Mouse (Mus musculus) testis, adult 2 months (tissue): ENCODE results near the gene Shld1. TPM values are rescaled to one million over a fixed set of nuclear protein-coding genes. Genes with fewer than 3 reads are reported as not detected.

ENCODE experiments used
- H3K27ac ChIP-seq: fragments of 200-500 bp; 2 replicates; pipeline ENCODE4 v1.5.1; 2012; ENCODE audit warnings: low read depth, low read length; ENCODE audit not compliant: control insufficient read depth, insufficient read depth
- H3K27me3 ChIP-seq: fragments of 200-500 bp; 2 replicates; pipeline ENCODE4 v1.6.1; 2012; ENCODE audit warnings: mild to moderate bottlenecking, low read length, moderate library complexity; ENCODE audit not compliant: control insufficient read depth, insufficient read depth
- H3K36me3 ChIP-seq: fragments of 200-500 bp; 2 replicates; pipeline ENCODE4 v1.6.1; 2012; ENCODE audit warnings: mild to moderate bottlenecking, low read length; ENCODE audit not compliant: control insufficient read depth, insufficient read depth
- H3K4me1 ChIP-seq: fragments of 200-500 bp; 2 replicates; pipeline ENCODE4 v1.6.1; 2012; ENCODE audit warnings: low read length; ENCODE audit not compliant: control insufficient read depth, insufficient read depth
- H3K4me3 ChIP-seq: fragments of 200-500 bp; 2 replicates; pipeline ENCODE4 v1.5.1; 2012; ENCODE audit warnings: low read depth, mild to moderate bottlenecking, low read length, moderate library complexity, mixed read lengths; ENCODE audit not compliant: control insufficient read depth
- CTCF ChIP-seq: fragments of 200-500 bp; IDR thresholded peaks from 2 replicates; pipeline ENCODE4 v1.5.1; 2012; ENCODE audit warnings: low read depth, mild to moderate bottlenecking, inconsistent platforms, low read length, moderate library complexity; ENCODE audit not compliant: control insufficient read depth, insufficient read depth, insufficient replicate concordance
- POLR2A ChIP-seq: fragments of 200-500 bp; IDR thresholded peaks from 2 replicates; pipeline ENCODE4 v1.6.1; 2012; ENCODE audit warnings: low read depth, mild to moderate bottlenecking, inconsistent platforms, low read length, moderate library complexity; ENCODE audit not compliant: control insufficient read depth
- polyA plus RNA-seq: library from polyadenylated mRNA; depleted of rRNA; stranded (reverse); fragments of >200 nt; gene quantifications from 2 replicates; pipeline ENCODE4 v1.2.3, GENCODE M21; 2012

Gene Shld1
- polyA plus RNA-seq, 1 experiment: 2.7 TPM

DNA sequence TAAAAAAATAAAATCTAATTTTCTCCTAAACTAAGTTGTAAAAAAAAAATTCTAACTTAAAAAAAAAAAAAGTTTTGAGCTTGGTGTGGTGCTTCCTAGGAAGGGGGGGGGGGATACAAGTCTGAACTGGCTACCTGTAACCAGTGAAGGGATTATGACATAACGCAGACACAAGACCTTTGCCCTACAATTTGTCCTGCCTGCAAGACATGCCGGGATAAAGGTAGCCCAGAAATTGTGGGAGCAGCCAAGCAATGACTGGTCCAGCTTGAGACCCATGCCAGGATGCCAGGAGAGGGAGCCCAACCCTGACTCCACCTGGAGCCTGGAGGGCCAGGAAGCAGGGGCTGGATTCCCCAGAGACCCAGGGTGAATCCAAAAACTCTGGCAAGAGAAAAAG is 36.2 kb upstream of the Shld1 start:
- TF ChIP-seq CTCF: no peak
- TF ChIP-seq POLR2A: no peak
- no peaks in the 10 kb centered on the region for H3K36me3 ChIP-seq
- no peak overlapping the region for H3K27ac ChIP-seq
- no peak overlapping the region for H3K4me3 ChIP-seq
- no peaks in the 10 kb centered on the region for H3K4me1 ChIP-seq
- no peaks in the 10 kb centered on the region for H3K27me3 ChIP-seq

DNA sequence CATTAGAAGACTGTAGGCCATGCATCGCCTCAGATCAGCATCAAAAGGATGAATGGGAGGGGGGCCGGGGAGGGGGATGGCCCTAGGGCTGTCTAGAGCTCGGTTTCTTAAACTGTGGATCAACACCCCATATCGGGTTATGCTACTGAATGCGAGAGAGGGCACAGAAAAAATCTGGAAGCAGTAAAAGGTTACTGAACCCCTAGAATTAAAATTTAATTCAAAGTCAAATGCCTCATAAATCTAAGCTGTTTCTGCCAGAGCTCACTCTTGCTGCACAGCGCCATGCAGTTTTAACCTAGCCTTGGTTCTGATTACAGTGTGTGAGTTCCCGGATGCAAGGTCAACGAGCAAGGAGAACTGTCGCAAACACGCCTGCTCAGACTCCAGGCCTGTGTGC is 34.3 kb upstream of the Shld1 start:
- Histone ChIP-seq H3K27ac (no peak overlapping the region), H3K4me3 (no peak overlapping the region), H3K27me3 (no peaks in the 10 kb centered on the region), H3K36me3 (no peaks in the 10 kb centered on the region), H3K4me1 (no peaks in the 10 kb centered on the region)
- no peak for TF ChIP-seq CTCF

DNA sequence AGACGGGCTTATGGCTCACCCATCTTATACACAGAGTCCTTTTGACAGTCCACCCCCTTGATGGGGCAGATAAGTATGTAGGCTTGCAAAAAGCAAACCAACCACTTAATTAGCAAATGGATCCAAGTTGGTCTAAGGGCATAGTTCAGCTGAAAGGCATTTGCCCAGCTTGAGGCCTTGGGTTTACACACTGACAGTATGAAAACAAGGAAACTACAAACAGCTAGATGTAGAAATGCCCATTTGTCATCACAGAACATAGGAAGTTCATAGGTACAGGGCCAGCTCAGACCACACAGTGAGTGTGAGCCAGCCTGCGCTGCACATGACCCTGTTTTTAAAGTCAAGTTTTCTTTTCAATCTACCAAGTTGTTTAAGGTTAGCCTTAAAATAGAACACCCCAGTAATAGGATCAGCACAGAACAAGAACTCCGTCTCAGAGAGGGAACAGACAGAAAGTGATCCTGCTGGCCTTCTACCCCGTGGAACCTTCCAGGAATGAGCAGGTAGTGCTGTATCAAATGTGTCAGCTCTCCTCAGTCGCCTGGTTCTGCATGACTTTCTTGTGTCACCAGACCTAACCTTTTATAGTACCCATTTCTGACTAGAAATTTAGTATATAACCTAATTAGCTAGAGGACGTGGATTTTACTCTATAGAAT is 31.8 kb upstream of the Shld1 start:
- no peak overlapping the region for H3K27ac ChIP-seq
- H3K27me3 ChIP-seq: no peaks in the 10 kb centered on the region
- no peaks in the 10 kb centered on the region for H3K4me1 ChIP-seq
- no peak for TF ChIP-seq CTCF
- H3K4me3 ChIP-seq: no peak overlapping the region
- no peaks in the 10 kb centered on the region for H3K36me3 ChIP-seq

- H3K27me3 ChIP-seq: no peaks in the 10 kb centered on the region
- H3K27ac ChIP-seq: no peak overlapping the region
- no peaks in the 10 kb centered on the region for H3K4me1 ChIP-seq
- H3K4me3 ChIP-seq: no peak overlapping the region
- no peaks in the 10 kb centered on the region for H3K36me3 ChIP-seq
- TF ChIP-seq POLR2A (no peak), CTCF (no peak)
Observed at GRCm38 (mm10) chr2:132657186-132657585, 29.5 kb upstream of the Shld1 start.

- Histone ChIP-seq H3K4me1 (no peaks in the 10 kb centered on the region), H3K4me3 (no peak overlapping the region), H3K36me3 (no peaks in the 10 kb centered on the region), H3K27me3 (no peaks in the 10 kb centered on the region), H3K27ac (no peak overlapping the region)
- TF ChIP-seq CTCF: no peak
- no peak for TF ChIP-seq POLR2A
Observed at GRCm38 (mm10) chr2:132658412-132659120, 28.2 kb upstream of the Shld1 start.

GRCm38 (mm10) chr2:132669091-132669490 is 17.6 kb upstream of the Shld1 start:
- H3K36me3 ChIP-seq: no peaks in the 10 kb centered on the region
- no peak overlapping the region for H3K27ac ChIP-seq
- no peaks in the 10 kb centered on the region for H3K4me1 ChIP-seq
- H3K27me3 ChIP-seq: no peaks in the 10 kb centered on the region
- no peak overlapping the region for H3K4me3 ChIP-seq
- TF ChIP-seq POLR2A (no peak), CTCF (no peak)

DNA sequence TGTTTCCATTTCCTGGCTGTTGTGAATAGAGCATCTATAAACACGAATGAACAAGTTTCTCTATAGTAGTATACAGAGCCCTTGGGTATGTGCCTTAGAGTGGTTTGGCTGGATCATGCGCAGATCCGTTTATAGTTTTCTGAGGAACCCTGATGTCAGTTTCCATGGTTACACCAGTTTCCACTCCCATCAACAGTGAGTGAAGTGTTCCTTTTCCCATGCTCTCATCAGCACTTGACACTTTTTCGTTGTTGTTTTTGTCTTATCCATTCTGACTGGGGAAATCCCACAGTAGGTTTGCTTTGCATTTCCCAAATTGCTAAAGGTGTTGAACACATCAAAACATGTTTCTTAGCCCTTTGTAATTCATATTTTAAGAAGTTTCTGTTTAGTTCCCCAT is 16.4 kb upstream of the Shld1 start:
- no peak for TF ChIP-seq POLR2A
- no peak for TF ChIP-seq CTCF
- Histone ChIP-seq H3K27me3 (no peaks in the 10 kb centered on the region), H3K27ac (no peak overlapping the region), H3K4me1 (no peaks in the 10 kb centered on the region), H3K4me3 (no peak overlapping the region), H3K36me3 (no peaks in the 10 kb centered on the region)
